Mouse (Mus musculus) urinary bladder, postnatal 10 days (tissue): ENCODE measurements around the gene Rps16.
"Not testable (repeated sequence)": the region's sequence is repeated elsewhere in the genome, so short reads cannot be mapped to it uniquely, and the experiment has no call there.

Experiments used
- DNase-seq: peaks from one replicate; pipeline ENCODE4 v3.0.0; 2022; ENCODE audit warnings: low spot score

The Rps16 gene

GRCm38 (mm10) chr7:28373891-28374495 is 23.5 kb downstream of the Rps16 start:
- no peak for DNase-seq

DNA sequence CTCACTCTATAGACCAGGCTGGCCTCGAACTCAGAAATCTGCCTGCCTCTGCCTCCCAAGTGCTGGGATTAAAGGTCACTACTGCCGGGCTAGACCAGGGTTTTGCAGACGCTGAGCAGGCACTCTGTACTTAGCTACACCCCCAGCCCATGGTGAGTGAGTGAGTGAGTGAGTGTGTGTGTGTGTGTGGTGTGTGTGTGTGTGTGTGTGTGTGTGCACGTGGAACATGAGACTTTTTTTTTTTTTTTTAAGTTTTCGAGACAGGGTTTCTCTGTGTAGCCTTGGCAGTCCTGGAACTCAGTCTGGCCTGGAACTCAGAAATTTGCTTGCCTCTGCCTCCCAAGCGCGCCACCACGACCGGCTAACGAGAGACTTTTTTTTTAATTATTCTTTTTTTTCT is 24.2 kb downstream of the Rps16 start:
- no peak for DNase-seq

DNA sequence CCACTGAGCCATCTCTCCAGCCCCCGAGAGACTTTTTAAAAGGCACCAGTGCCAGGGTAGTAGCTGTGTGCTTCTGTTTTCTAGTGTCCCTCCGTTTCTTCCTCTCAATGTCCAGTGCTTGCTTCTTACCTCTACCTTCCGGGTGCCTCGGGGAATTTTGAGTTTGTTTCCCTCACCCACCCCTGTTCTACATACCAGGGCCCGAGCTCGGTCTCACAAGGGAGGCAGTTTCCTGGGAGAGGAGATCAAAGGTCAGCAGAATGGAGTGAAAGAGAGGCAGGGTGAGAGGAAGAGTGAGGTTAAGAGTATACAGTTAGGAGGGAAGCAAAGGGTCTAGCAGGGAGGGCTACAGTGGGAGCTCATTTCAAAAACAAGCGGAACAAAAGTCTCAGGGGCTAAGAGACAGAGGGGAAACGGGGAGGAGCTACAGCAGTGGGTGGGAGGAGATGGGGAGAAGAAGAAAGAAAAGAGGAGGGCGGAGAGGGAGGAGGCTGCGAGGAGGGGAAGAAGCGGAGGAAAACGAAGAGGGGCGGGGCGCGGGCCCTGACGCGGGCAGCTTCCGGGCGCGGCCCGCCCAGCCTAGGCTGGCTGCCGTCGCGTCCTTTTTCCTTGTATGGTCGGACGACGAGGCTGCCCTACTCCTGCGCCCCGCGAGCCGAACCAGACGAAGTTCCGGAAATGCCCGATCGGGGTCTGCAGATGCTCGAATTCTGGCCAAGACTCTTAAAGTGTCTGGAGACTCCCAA is 24.9 kb downstream of the Rps16 start:
- DNase-seq, result no peak

DNA sequence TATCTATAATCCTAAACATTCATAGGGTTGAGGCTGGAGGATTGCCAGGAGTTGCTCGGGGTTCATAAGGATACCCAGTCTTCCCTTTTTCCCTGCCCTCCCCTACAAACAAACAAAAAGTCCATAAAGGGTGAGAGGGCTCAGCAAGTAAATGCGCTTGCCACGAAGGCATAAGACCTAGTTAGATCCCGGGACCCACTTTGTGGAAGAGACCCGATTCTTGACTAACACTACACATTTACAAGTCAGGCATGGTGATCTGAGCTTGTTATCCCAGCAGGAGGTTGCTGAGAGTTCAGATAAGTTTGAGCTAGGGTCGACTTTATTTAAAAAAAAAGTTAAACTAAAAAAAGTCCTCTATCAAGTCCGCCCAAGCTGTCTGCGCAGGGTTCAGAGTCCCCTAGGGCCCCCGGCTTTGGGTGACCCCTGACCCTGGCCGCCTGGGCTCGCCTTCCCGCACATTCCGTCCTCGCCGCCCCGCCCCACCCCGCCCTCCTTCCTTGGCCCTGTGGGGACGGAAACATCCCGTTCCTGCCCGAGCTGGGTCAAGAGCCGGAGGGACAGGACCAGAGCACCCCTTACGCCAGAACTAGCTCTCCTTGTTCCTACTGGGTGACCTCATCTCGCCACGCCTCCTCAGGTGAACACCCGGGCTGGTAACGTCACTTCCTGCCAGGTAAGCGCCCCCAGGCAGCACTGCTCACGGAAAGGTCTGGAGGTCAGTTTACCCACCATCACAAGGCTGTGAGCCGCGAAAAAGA is 25.7 kb downstream of the Rps16 start:
- no peak for DNase-seq

- no peak for DNase-seq
Observed at GRCm38 (mm10) chr7:28377190-28378065, 27.0 kb downstream of the Rps16 start.

DNA sequence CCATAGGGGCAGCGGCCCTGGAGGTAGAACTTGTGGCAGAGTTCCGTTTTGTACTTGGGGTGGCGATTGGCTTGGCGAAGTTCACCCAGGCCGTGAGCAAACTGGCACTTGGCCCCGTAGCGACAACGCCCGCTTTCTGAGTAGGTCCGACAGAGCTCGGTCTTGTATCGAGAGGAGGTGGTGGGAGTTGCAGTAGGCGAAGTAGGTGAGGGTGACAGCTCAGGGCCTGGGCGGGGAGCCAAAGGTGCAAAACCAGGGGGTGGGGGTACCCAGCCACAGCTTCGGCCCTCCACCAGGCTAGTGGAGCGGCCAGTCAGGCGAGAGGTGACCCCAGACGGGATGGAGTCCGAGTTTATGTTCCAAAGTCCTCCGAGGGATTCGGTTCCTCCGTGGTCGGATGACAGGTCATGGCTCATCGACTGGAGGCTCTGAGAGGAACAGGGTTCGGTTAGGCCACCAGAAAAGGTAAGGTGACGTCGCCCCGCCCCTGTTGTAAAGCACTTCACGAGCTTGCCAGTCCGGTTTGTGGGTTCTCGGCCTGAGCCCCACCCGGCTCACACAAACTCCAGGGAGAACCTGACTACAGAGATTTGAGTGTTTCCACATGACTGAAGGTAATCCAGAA is 27.7 kb downstream of the Rps16 start:
- no peak for DNase-seq

GRCm38 (mm10) chr7:28378769-28379651 is 28.6 kb downstream of the Rps16 start:
- peak; percentile 87 for DNase-seq

GRCm38 (mm10) chr7:28380237-28381016 is 30.0 kb downstream of the Rps16 start, which contains the start of gene Zfp36:
Zfp36 (minus strand) TSS chr7:28380253.
- no peak for DNase-seq

DNA sequence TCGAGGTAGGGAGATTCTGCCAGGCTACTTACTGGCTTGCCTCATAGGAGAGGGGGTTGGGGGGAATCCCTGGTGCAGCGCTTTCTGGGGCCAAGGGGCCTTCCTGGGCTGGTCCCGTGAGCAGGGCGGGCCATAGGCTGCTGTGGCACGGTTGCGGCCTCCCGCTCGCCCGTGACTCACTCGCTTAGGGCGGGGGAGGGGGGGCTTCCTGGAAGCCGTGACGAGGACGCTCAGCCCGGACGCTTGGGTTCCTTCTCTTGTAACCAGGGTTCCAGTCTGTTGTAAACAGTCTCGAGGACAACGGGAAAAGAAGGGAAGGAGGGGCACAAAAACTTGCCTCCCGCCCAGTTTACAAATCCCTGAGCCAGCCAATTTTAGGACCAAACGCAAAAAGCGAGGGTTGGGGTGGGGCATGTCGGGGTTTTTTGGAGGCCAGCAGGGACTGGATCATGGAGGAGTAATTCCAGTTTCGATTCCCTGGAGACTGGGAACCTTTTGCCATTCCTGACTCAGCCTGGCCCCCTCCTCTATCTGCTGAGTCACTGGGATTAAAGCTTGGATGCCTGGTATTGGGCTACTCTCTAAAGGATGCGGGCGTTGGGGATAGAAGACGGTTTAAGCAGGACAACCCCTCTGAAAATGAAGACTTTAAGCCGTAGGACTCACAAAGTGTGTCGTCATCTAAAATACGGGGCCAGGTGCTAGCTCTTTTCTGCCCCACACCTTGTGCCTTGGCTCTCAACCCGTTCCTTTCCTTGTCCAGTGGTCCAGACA is 30.8 kb downstream of the Rps16 start:
- DNase-seq, result no peak

- DNase-seq, result no peak
Observed at GRCm38 (mm10) chr7:28381938-28382337, 31.5 kb downstream of the Rps16 start.

DNA sequence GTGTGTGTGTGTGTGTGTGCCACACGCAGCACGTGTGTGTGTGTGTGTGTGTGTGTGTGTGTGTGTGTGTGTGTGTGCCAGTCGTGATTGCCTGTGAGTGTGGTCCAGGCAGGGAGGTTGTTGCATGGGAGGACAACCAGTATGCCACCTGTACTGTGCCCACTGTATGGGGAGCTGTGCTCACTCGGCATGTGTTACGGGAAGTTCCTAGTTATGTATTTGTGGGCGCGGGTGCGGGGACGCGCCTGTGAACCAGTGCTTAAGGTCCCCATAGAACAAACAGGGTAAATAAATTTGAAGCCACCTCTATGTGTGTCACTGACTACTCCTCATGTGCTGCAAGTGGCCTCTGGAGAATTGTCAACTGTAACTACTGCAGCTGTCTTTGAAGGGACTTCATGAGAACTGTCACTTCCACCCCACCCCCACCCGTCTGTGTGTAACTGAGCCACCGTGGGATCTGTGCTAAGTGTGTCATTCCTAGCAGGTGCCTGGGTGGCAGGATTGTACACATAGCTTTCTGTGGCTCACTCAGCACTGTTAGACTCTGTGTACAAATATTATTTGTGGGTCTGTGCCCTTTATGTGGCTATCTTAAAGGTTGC is 32.0 kb downstream of the Rps16 start:
- DNase-seq, result no peak

- no peak for DNase-seq
Observed at GRCm38 (mm10) chr7:28382981-28383396, 32.5 kb downstream of the Rps16 start.

DNA sequence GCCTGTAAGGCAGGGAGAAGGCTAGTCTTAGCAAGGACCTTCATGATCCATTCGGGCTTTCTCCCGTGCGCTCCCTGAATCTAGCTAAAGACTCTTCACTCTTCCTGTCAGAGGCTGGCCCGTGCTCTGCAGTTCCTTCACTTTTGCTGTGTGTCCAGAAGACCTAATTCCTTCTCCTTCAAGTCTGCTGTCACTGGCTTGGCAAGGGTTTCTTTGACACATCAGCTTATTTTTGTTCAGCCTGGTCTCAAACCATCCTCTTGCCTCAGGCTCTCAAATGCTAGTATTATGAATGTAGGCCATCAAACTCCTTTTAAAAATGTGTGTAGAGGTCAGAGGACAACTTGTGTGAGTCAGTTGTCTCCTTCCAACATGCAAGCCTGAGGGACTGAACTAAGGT is 33.2 kb downstream of the Rps16 start:
- DNase-seq, result no peak

DNA sequence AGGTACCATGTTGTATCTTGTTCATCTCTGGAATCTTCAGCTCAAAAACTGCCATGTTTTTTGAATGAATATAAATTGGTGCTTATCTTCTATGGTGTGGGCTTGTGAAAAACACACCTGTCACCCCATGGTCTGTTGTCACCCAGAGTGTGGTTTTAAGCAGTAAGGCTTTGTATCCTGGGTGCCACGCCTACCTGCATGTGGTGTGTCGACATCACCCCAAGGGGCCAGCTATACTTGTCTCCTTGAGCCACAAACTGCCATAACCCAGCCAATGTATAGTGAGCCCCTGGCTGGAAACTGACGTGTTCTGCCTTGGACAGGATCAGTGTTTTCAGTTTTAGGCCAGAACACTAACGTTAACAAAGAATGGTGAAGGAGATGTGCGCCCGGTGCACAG is 33.7 kb downstream of the Rps16 start:
- no peak for DNase-seq

- no peak for DNase-seq
Observed at GRCm38 (mm10) chr7:28385196-28385595, 34.7 kb downstream of the Rps16 start.

- no peak for DNase-seq
Observed at GRCm38 (mm10) chr7:28386007-28386406, 35.6 kb downstream of the Rps16 start.

- DNase-seq, result no peak
Observed at GRCm38 (mm10) chr7:28386462-28386861, 36.0 kb downstream of the Rps16 start.

GRCm38 (mm10) chr7:28386877-28387276 is 36.4 kb downstream of the Rps16 start:
- not testable (repeated sequence) for DNase-seq
